12 mouse cellular contexts compared by ENCODE assay signal in the genomic region with DNA sequence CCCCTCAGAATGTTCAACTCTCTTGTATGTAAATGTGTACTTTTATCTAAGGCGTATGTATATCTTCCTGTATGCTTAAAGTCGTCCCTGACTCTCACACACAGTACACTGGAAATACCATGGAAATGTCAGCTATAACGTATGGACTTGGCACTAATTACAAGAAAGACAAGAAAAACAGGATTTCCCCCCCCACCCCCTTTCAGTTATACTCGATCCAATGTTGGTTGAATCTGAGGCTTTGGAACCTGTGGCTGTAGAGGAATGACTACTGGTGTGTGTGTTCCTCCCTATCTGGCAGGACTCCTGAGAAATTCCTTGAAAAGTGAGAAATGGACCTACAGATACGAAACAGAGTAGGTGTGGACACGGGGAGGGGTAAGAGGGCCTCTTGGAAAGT. TPM values are rescaled to one million over a fixed set of nuclear protein-coding genes. Genes with fewer than 3 reads are reported as not detected.
DNase-seq lines count a peak whose midpoint lies in the region; ATAC-seq and TF ChIP-seq lines count a peak whose summit lies in the region.
"Had no signal": no experiment of that assay in that cellular context is flagged by ENCODE, and none has a peak within 500 bp of the region (broad histone marks: within the 10 kb centered on the region; RNA-seq: fewer than 3 reads in every experiment).

No protein-coding gene starts in this region.

- no peak for DNase-seq in kidney, postnatal 14 days
- DNase-seq in limb, embryonic 14.5 days (ENCODE audit: low spot score), result peak; percentile 65
- no peak for DNase-seq in frontal cortex, postnatal 25 days (ENCODE audit: low spot score in 2 of 2)
- DNase-seq: adrenal gland, postnatal 10 days; kidney, adult 9 months; spleen, adult 18-20 months; thymus, adult 2 months had no signal

- no peak for ATAC-seq in forebrain, embryonic 16.5 days
- no peak for ATAC-seq in forebrain, embryonic 13.5 days
- ATAC-seq in kidney, embryonic 15.5 days (replicated peaks; ENCODE audit: low FRiP score), result no peak
- no peak for ATAC-seq in embryonic facial prominence, embryonic 12.5 days (ENCODE audit: insufficient number of reproducible peaks, insufficient read depth, low FRiP score, low TSS enrichment)
- ATAC-seq in limb, embryonic 14.5 days (ENCODE audit: low FRiP score, low read depth), result no peak
- no peak for ATAC-seq in megakaryocyte, adult 5-6 weeks (ENCODE audit: poor library complexity, severe bottlenecking)

- no peak overlapping the region for H3K4me2 ChIP-seq in forebrain, embryonic 16.5 days (ENCODE audit: low read length)
- H3K4me2 ChIP-seq in forebrain, embryonic 13.5 days, result no peak overlapping the region
- no peak overlapping the region for H3K4me2 ChIP-seq in kidney, embryonic 15.5 days
- no peak overlapping the region for H3K4me2 ChIP-seq in embryonic facial prominence, embryonic 12.5 days (replicated peaks)
- H3K4me2 ChIP-seq in limb, embryonic 14.5 days (replicated peaks; ENCODE audit: low read depth, low read length, severe bottlenecking), result no peak overlapping the region

- H3K27ac ChIP-seq in forebrain, embryonic 16.5 days (ENCODE audit: low read length), result peak overlapping the region; percentile 10; the same call in 1 of the 2 replicates
- H3K27ac ChIP-seq in forebrain, embryonic 13.5 days, result no peak overlapping the region
- H3K27ac ChIP-seq in kidney, embryonic 15.5 days, result peak overlapping the region; percentile 82; the same call in 1 of the 2 replicates
- peak overlapping the region; percentile 87 for H3K27ac ChIP-seq in embryonic facial prominence, embryonic 12.5 days
- H3K27ac ChIP-seq in limb, embryonic 14.5 days (replicated peaks; ENCODE audit: low read depth, low read length), result peak overlapping the region; percentile 79; the same call in 1 of the 2 replicates

- TF ChIP-seq POLR2A in limb, embryonic 14.5 days (IDR thresholded peaks at IDR 0.05; ENCODE audit: borderline replicate concordance, extremely low read depth, insufficient read depth, insufficient read length), result no peak

- H3K4me3 ChIP-seq in forebrain, embryonic 16.5 days (replicated peaks; ENCODE audit: low read length), result no peak overlapping the region
- no peak overlapping the region for H3K4me3 ChIP-seq in forebrain, embryonic 13.5 days
- no peak overlapping the region for H3K4me3 ChIP-seq in kidney, embryonic 15.5 days (replicated peaks)
- H3K4me3 ChIP-seq in embryonic facial prominence, embryonic 12.5 days, result no peak overlapping the region
- H3K4me3 ChIP-seq in limb, embryonic 14.5 days (replicated peaks; ENCODE audit: low read length), result no peak overlapping the region

- no peak overlapping the region for H3K9ac ChIP-seq in forebrain, embryonic 16.5 days (replicated peaks; ENCODE audit: low read depth, low read length)
- H3K9ac ChIP-seq in forebrain, embryonic 13.5 days, result no peak overlapping the region
- H3K9ac ChIP-seq in kidney, embryonic 15.5 days, result no peak overlapping the region
- H3K9ac ChIP-seq in embryonic facial prominence, embryonic 12.5 days, result no peak overlapping the region
- no peak overlapping the region for H3K9ac ChIP-seq in limb, embryonic 14.5 days (ENCODE audit: low read depth, low read length, severe bottlenecking)

- H3K4me1 ChIP-seq in forebrain, embryonic 16.5 days (replicated peaks; ENCODE audit: control insufficient read depth, insufficient read depth, low read length), result peaks cover 13% of the 10 kb centered on the region
- peaks cover 14% of the 10 kb centered on the region for H3K4me1 ChIP-seq in forebrain, embryonic 13.5 days
- peaks cover 30% of the 10 kb centered on the region for H3K4me1 ChIP-seq in kidney, embryonic 15.5 days
- peaks cover 26% of the 10 kb centered on the region for H3K4me1 ChIP-seq in embryonic facial prominence, embryonic 12.5 days
- peaks cover 27% of the 10 kb centered on the region for H3K4me1 ChIP-seq in limb, embryonic 14.5 days (ENCODE audit: control insufficient read depth, insufficient read depth, low read length)

- no peaks in the 10 kb centered on the region for H3K9me3 ChIP-seq in forebrain, embryonic 16.5 days (ENCODE audit: control insufficient read depth, low read length)
- no peaks in the 10 kb centered on the region for H3K9me3 ChIP-seq in forebrain, embryonic 13.5 days (replicated peaks)
- no peaks in the 10 kb centered on the region for H3K9me3 ChIP-seq in kidney, embryonic 15.5 days (replicated peaks)
- no peaks in the 10 kb centered on the region for H3K9me3 ChIP-seq in embryonic facial prominence, embryonic 12.5 days
- no peaks in the 10 kb centered on the region for H3K9me3 ChIP-seq in limb, embryonic 14.5 days (ENCODE audit: control insufficient read depth, low read length)

- H3K27me3 ChIP-seq in forebrain, embryonic 16.5 days (replicated peaks; ENCODE audit: control insufficient read depth, insufficient read depth, low read length), result no peaks in the 10 kb centered on the region
- 0 out of 2 replicates have a peak, but pooled peaks cover 6% of the 10 kb centered on the region for H3K27me3 ChIP-seq in forebrain, embryonic 13.5 days
- H3K27me3 ChIP-seq in kidney, embryonic 15.5 days, result no peaks in the 10 kb centered on the region
- no peaks in the 10 kb centered on the region for H3K27me3 ChIP-seq in embryonic facial prominence, embryonic 12.5 days
- H3K27me3 ChIP-seq in limb, embryonic 14.5 days (ENCODE audit: control insufficient read depth, insufficient read depth, low read length), result no peaks in the 10 kb centered on the region

- 92% methylated on average over 6 of the region's 6 CpGs for WGBS in forebrain, embryonic 16.5 days
- WGBS in forebrain, embryonic 13.5 days, result 90% methylated on average over 6 of the region's 6 CpGs
- 67% methylated on average over 6 of the region's 6 CpGs for WGBS in kidney, embryonic 15.5 days
- 80% methylated on average over 6 of the region's 6 CpGs for whole genome bisulfite sequencing in embryonic facial prominence, embryonic 12.5 days
- 77% methylated on average over 6 of the region's 6 CpGs for WGBS in limb, embryonic 14.5 days

- no peaks in the 10 kb centered on the region for H3K36me3 ChIP-seq in forebrain, embryonic 16.5 days (ENCODE audit: control insufficient read depth, insufficient read depth)
- H3K36me3 ChIP-seq in forebrain, embryonic 13.5 days (ENCODE audit: poor library complexity, severe bottlenecking), result no peaks in the 10 kb centered on the region
- no peaks in the 10 kb centered on the region for H3K36me3 ChIP-seq in kidney, embryonic 15.5 days
- no peaks in the 10 kb centered on the region for H3K36me3 ChIP-seq in embryonic facial prominence, embryonic 12.5 days
- no peaks in the 10 kb centered on the region for H3K36me3 ChIP-seq in limb, embryonic 14.5 days (ENCODE audit: control insufficient read depth, insufficient read depth, low read length)

RNA-seq across cellular contexts. Expression of a gene that starts 13.2 kb away (rescaled TPM):
- polyA plus RNA-seq in forebrain, embryonic 16.5 days (2015; fragmentation: Nextera tagmentation; extraction: Ambion mirVana), result 0.51 and 1.2 TPM in 2 replicates
- polyA plus RNA-seq in forebrain, embryonic 13.5 days (2015; fragmentation: Nextera tagmentation; extraction: Ambion mirVana), result 0.58 and 1.0 TPM in 2 replicates
- polyA plus RNA-seq in kidney, embryonic 15.5 days (2015; fragmentation: Nextera tagmentation; extraction: Ambion mirVana), result 3.5 and 4.3 TPM in 2 replicates
- 3.9 and 4.0 TPM in 2 replicates for polyA plus RNA-seq in embryonic facial prominence, embryonic 12.5 days (2016; fragmentation: Nextera tagmentation; extraction: Ambion mirVana)
- polyA plus RNA-seq in limb, embryonic 14.5 days (2012; rRNA removed), result 9.7 and 18.8 TPM in 2 replicates
- 17.6 and 22.6 TPM in 2 replicates for polyA plus RNA-seq in limb, embryonic 14.5 days (2014; fragmentation: Nextera tagmentation; extraction: Ambion mirVana)
- 86.6 and 94.4 TPM in 2 replicates for total RNA-seq in megakaryocyte, adult 5-6 weeks (2015)
- 141 and 142 TPM in 2 replicates for total RNA-seq in megakaryocyte, adult 5-6 weeks (2017)

RNA-seq across cellular contexts. Expression of a gene that starts 19.2 kb away (rescaled TPM):
- polyA plus RNA-seq in forebrain, embryonic 16.5 days (2015; fragmentation: Nextera tagmentation; extraction: Ambion mirVana), result 0.32 and 0.58 TPM in 2 replicates
- 0.32 and 0.55 TPM in 2 replicates for polyA plus RNA-seq in forebrain, embryonic 13.5 days (2015; fragmentation: Nextera tagmentation; extraction: Ambion mirVana)
- 1.2 and 1.6 TPM in 2 replicates for polyA plus RNA-seq in kidney, embryonic 15.5 days (2015; fragmentation: Nextera tagmentation; extraction: Ambion mirVana)
- 2.0 and 2.2 TPM in 2 replicates for polyA plus RNA-seq in embryonic facial prominence, embryonic 12.5 days (2016; fragmentation: Nextera tagmentation; extraction: Ambion mirVana)
- 3.6 and 4.0 TPM in 2 replicates for polyA plus RNA-seq in limb, embryonic 14.5 days (2012; rRNA removed)
- 3.5 and 4.6 TPM in 2 replicates for polyA plus RNA-seq in limb, embryonic 14.5 days (2014; fragmentation: Nextera tagmentation; extraction: Ambion mirVana)
- total RNA-seq in megakaryocyte, adult 5-6 weeks (2015), result 2.2 and 3.4 TPM in 2 replicates
- 2.5 and 6.5 TPM in 2 replicates for total RNA-seq in megakaryocyte, adult 5-6 weeks (2017)

RNA-seq across cellular contexts. Expression of a gene that starts 20.4 kb away (rescaled TPM):
- 14.2 and 16.1 TPM in 2 replicates for polyA plus RNA-seq in forebrain, embryonic 16.5 days (2015; fragmentation: Nextera tagmentation; extraction: Ambion mirVana)
- 12.2 and 14.5 TPM in 2 replicates for polyA plus RNA-seq in forebrain, embryonic 13.5 days (2015; fragmentation: Nextera tagmentation; extraction: Ambion mirVana)
- 14.2 and 16.3 TPM in 2 replicates for polyA plus RNA-seq in kidney, embryonic 15.5 days (2015; fragmentation: Nextera tagmentation; extraction: Ambion mirVana)
- 16.3 and 18.1 TPM in 2 replicates for polyA plus RNA-seq in embryonic facial prominence, embryonic 12.5 days (2016; fragmentation: Nextera tagmentation; extraction: Ambion mirVana)
- 7.8 and 9.6 TPM in 2 replicates for polyA plus RNA-seq in limb, embryonic 14.5 days (2012; rRNA removed)
- polyA plus RNA-seq in limb, embryonic 14.5 days (2014; fragmentation: Nextera tagmentation; extraction: Ambion mirVana), result 15.1 and 15.4 TPM in 2 replicates
- 4.4 and 4.6 TPM in 2 replicates for total RNA-seq in megakaryocyte, adult 5-6 weeks (2015)
- 4.6 and 5.2 TPM in 2 replicates for total RNA-seq in megakaryocyte, adult 5-6 weeks (2017)

RNA-seq across cellular contexts. Expression of a gene that starts 35.3 kb away (rescaled TPM):
- polyA plus RNA-seq in forebrain, embryonic 16.5 days (2015; fragmentation: Nextera tagmentation; extraction: Ambion mirVana), result 0.75 and 1.4 TPM in 2 replicates
- polyA plus RNA-seq in forebrain, embryonic 13.5 days (2015; fragmentation: Nextera tagmentation; extraction: Ambion mirVana), result 0.63 and 0.79 TPM in 2 replicates
- 13.3 and 14.0 TPM in 2 replicates for polyA plus RNA-seq in kidney, embryonic 15.5 days (2015; fragmentation: Nextera tagmentation; extraction: Ambion mirVana)
- polyA plus RNA-seq in embryonic facial prominence, embryonic 12.5 days (2016; fragmentation: Nextera tagmentation; extraction: Ambion mirVana), result 17.3 and 18.3 TPM in 2 replicates
- polyA plus RNA-seq in limb, embryonic 14.5 days (2012; rRNA removed), result 18.6 and 23.5 TPM in 2 replicates
- 39.8 and 50.0 TPM in 2 replicates for polyA plus RNA-seq in limb, embryonic 14.5 days (2014; fragmentation: Nextera tagmentation; extraction: Ambion mirVana)
- total RNA-seq in megakaryocyte, adult 5-6 weeks (2015), result 0.21 TPM in 1 of 2 replicates, not detected in the other
- 0.24 and 0.26 TPM in 2 replicates for total RNA-seq in megakaryocyte, adult 5-6 weeks (2017)

RNA-seq across cellular contexts. Expression of a gene that starts 58.2 kb away (rescaled TPM):
- 11.3 and 13.9 TPM in 2 replicates for polyA plus RNA-seq in forebrain, embryonic 16.5 days (2015; fragmentation: Nextera tagmentation; extraction: Ambion mirVana)
- polyA plus RNA-seq in forebrain, embryonic 13.5 days (2015; fragmentation: Nextera tagmentation; extraction: Ambion mirVana), result 10.0 and 10.2 TPM in 2 replicates
- 9.2 and 9.9 TPM in 2 replicates for polyA plus RNA-seq in kidney, embryonic 15.5 days (2015; fragmentation: Nextera tagmentation; extraction: Ambion mirVana)
- 9.0 and 10.4 TPM in 2 replicates for polyA plus RNA-seq in embryonic facial prominence, embryonic 12.5 days (2016; fragmentation: Nextera tagmentation; extraction: Ambion mirVana)
- 33.4 and 43.6 TPM in 2 replicates for polyA plus RNA-seq in limb, embryonic 14.5 days (2012; rRNA removed)
- polyA plus RNA-seq in limb, embryonic 14.5 days (2014; fragmentation: Nextera tagmentation; extraction: Ambion mirVana), result 8.9 and 10.6 TPM in 2 replicates
- total RNA-seq in megakaryocyte, adult 5-6 weeks (2015), result 4.4 and 5.8 TPM in 2 replicates
- total RNA-seq in megakaryocyte, adult 5-6 weeks (2017), result 8.4 and 10.4 TPM in 2 replicates
